Mouse (Mus musculus) limb, embryonic 13.5 days (tissue): ENCODE data around the gene Lef1. TPM values are rescaled to one million over a fixed set of nuclear protein-coding genes. Genes with fewer than 3 reads are reported as not detected.

Experiments used
- ATAC-seq: fragments of 200-750 bp; cut with Nextera tagmentation; 2 replicates; pipeline ENCODE4 v1.8.0; 2017; ENCODE audit warnings: low read depth, moderate number of reproducible peaks, moderate TSS enrichment; ENCODE audit not compliant: low FRiP score
- H3K27ac ChIP-seq: fragments of 300-500 bp; sonication (generic); 2 replicates; pipeline ENCODE4 v1.5.1; 2015; ENCODE audit warnings: inconsistent platforms, mild to moderate bottlenecking, moderate library complexity
- H3K27me3 ChIP-seq: fragments of 300-500 bp; sonication (generic); 2 replicates; pipeline ENCODE4 v1.6.1; 2015; ENCODE audit warnings: mild to moderate bottlenecking, inconsistent platforms
- H3K36me3 ChIP-seq: fragments of 300-500 bp; sonication (generic); 2 replicates; pipeline ENCODE4 v1.6.1; 2015; ENCODE audit warnings: inconsistent platforms, mild to moderate bottlenecking, moderate library complexity
- H3K4me1 ChIP-seq: fragments of 300-500 bp; sonication (generic); 2 replicates; pipeline ENCODE4 v1.6.1; 2015; ENCODE audit warnings: inconsistent platforms
- H3K4me2 ChIP-seq: fragments of 300-500 bp; sonication (generic); replicated peaks from 2 replicates; pipeline ENCODE4 v1.6.1; 2015; ENCODE audit warnings: inconsistent platforms, mild to moderate bottlenecking, moderate library complexity
- H3K4me3 ChIP-seq: fragments of 300-500 bp; sonication (generic); 2 replicates; pipeline ENCODE4 v1.5.1; 2015; ENCODE audit warnings: moderate library complexity, mild to moderate bottlenecking, inconsistent platforms
- H3K9ac ChIP-seq: fragments of 300-500 bp; sonication (generic); 2 replicates; pipeline ENCODE4 v1.6.1; 2015; ENCODE audit warnings: mild to moderate bottlenecking, inconsistent platforms
- H3K9me3 ChIP-seq: fragments of 300-500 bp; sonication (generic); 2 replicates; pipeline ENCODE4 v1.6.1; 2016; ENCODE audit warnings: inconsistent platforms
- WGBS: fragments of 180-500 bp; shearing (Covaris S2); methylation state at CpG from one replicate; pipeline ENCODE4 v1.1.7; 2015; 5-methylcytosine and 5-hydroxymethylcytosine counted together
- polyA plus RNA-seq: library from polyadenylated mRNA; unstranded; fragments of >200 nt; fragmentation: Nextera tagmentation; extraction: Ambion mirVana; gene quantifications from 2 replicates; pipeline ENCODE4 v1.2.1, GENCODE M21; 2015

The Lef1 gene
- polyA plus RNA-seq, 1 experiment from 2014 or later: 52.0 TPM

DNA sequence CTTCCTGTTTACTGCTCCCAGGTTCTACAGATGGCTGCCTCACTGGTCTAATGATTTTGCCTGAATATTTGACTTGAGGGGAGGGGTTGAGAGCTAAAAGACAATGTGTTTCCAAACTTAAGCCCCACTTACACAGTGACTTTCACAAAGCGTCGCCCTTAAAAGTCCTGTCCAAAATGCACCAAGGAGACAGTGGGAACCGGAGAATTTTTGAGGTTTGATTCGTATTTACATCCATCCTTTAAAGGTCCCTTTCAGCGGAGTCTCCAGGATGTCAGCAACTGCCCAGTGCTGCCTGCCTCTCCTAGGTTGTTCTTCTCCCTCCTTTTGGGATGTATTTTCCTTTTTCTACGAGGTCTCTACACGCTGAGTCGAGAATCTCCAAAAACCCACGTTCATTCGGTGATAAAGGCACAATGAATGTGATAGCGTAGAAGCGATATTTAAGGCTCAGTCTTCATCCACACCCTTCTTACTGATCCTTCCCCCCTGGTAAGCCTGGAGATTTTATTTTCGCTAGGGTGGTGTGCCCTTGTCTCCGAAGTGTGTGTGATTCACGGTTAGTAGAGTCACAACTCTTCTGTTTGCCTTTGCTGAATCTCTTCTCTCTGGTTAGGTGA is 1.1 kb upstream of the Lef1 start:
- Histone ChIP-seq H3K27me3 (peaks cover 53% of the 10 kb centered on the region), H3K9me3 (no peaks in the 10 kb centered on the region), H3K27ac (no peak overlapping the region), H3K36me3 (no peaks in the 10 kb centered on the region), H3K9ac (peak overlapping the region; percentile 14), H3K4me1 (peaks cover 57% of the 10 kb centered on the region), H3K4me3 (peak overlapping the region; percentile 70), H3K4me2 (peak overlapping the region; percentile 95)
- ATAC-seq: no peak
- WGBS: 1% methylated on average over 15 of the region's 15 CpGs

DNA sequence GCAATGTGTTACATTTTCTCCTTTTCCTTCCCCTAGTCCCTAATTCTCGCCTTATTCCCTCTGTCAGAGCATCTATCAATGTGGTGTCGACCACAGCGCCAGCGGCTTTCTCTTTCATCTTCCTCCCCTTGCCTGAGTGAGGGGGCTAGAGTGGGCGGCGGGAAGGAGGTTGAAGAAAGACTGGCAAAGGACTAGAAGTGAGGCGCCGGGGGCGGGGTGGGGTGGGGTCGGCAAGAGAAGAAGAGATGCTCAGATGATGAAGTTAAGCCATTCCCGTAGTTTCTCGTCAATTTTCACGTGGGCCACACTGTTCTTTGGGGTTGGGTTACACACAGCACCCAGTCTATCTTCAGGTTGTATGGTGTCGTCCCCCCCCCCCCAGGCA is 593 bp upstream of the Lef1 start:
- under 1% methylated on average over 13 of the region's 14 CpGs for WGBS

DNA sequence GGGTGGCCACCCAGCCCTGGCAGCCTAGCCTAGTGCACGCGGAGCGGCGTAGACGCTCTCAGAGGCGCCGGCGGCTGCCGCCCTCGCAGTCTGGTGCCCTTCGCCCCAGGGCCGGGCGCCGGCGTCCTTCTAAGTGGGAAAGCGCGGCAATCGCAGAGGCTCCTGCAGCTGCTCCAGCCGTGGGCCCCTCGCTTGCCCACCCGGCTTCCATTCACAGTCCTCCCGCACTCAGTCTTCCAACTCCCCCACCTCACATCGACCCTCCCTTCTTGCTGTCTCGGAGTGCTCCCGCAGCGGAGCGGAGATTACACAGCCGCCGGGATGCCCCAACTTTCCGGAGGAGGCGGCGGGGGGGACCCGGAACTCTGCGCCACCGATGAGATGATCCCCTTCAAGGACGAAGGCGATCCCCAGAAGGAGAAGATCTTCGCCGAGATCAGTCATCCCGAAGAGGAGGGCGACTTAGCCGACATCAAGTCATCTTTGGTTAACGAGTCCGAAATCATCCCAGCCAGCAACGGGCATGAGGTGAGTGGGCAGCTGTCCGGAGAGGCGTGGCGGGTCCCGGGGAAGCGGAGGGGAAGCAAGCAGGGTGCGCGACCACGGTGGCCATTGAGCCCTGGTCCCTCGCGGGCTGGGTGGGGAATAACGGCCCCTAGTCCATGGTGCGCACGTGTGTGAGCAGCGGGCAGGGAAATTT is 1.0 kb downstream of the Lef1 start:
- H3K9ac ChIP-seq: peak overlapping the region; percentile 90
- H3K36me3 ChIP-seq: peaks cover 6% of the 10 kb centered on the region; the same call in 1 of the 2 replicates
- peak overlapping the region; percentile 70 for H3K4me3 ChIP-seq
- ATAC-seq: 0 out of 2 replicates have a peak, but pooled peaks have one; percentile 10
- H3K4me2 ChIP-seq: peak overlapping the region; percentile 95
- under 1% methylated on average over 59 of the region's 59 CpGs for WGBS
- H3K9me3 ChIP-seq: no peaks in the 10 kb centered on the region
- H3K27me3 ChIP-seq: peaks cover 37% of the 10 kb centered on the region
- peaks cover 50% of the 10 kb centered on the region for H3K4me1 ChIP-seq
- H3K27ac ChIP-seq: peak overlapping the region; percentile 77

More for the DNA sequence above, 593 bp upstream of the Lef1 start:
- no peaks in the 10 kb centered on the region for H3K36me3 ChIP-seq
- peaks cover 57% of the 10 kb centered on the region for H3K4me1 ChIP-seq
- H3K27ac ChIP-seq: no peak overlapping the region
- ATAC-seq: no peak
- peaks cover 52% of the 10 kb centered on the region for H3K27me3 ChIP-seq
- peak overlapping the region; percentile 14 for H3K9ac ChIP-seq
- H3K4me3 ChIP-seq: peak overlapping the region; percentile 70
- H3K4me2 ChIP-seq: peak overlapping the region; percentile 95
- H3K9me3 ChIP-seq: no peaks in the 10 kb centered on the region

DNA sequence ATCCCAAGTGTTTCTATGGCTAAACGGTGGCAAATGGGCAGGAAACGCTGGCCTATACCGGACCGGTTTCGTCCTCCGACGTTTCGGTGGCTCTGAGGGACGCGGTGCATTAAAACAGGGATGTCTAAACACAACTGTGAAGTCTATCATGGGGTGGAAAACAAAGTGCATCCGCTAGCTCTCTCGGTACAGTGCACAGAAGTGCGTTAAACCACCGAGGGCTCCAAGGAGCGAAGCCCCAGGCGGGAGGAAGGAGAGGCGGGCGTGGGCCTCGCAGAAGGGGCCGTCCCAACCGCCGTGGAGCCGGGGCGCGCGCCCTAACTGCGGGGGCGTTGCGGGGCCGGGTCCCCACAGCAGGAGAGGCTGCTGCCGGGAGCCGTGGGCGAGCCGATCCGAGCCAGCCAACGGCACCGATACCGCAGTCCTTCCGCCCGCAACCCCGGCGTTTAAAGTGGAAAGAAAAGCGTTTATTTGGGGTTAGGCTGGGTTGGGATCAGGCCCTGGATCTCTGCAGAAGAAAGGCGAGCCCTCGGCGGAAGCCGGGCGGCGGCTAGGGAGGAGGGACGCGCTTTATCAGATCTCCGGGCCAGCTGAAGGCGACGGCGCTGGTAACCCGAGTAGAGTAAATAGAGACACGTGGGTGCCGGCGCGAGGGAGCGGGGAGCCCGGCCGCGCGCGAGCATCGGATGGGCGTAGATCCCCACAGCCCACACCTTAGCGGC is 1.7 kb downstream of the Lef1 start:
- peaks cover 30% of the 10 kb centered on the region for H3K27me3 ChIP-seq
- peaks cover 8% of the 10 kb centered on the region; the same call in 1 of the 2 replicates for H3K36me3 ChIP-seq
- ATAC-seq: peak; percentile 60
- H3K9ac ChIP-seq: peak overlapping the region; percentile 90
- peak overlapping the region; percentile 77; the same call in 1 of the 2 replicates for H3K27ac ChIP-seq
- under 1% methylated on average over 67 of the region's 69 CpGs for WGBS
- peak overlapping the region; percentile 70 for H3K4me3 ChIP-seq
- peak overlapping the region; percentile 95 for H3K4me2 ChIP-seq
- no peaks in the 10 kb centered on the region for H3K9me3 ChIP-seq
- peaks cover 45% of the 10 kb centered on the region for H3K4me1 ChIP-seq

DNA sequence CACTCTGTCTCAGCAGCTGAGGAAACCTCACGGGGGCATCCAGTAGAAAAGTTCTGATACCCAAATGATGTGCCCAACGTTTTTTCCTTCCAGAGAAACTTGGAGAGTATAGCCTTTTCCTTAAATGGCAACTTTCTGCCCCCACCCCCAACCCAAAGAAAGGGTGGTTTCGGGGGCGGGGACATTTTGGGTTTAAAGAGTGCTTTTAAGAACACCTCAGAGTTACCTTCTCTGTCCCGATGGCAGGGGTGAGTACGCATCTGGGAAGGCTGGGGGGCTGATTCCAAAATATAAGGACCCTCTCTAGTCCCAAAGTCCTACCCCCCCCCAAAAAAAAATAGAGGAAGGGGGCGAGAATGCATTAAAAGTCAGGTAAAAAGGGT is 2.3 kb downstream of the Lef1 start:
- Histone ChIP-seq H3K4me2 (peak overlapping the region; percentile 95), H3K27ac (no peak overlapping the region)
- under 1% methylated on average over 7 of the region's 7 CpGs for WGBS

DNA sequence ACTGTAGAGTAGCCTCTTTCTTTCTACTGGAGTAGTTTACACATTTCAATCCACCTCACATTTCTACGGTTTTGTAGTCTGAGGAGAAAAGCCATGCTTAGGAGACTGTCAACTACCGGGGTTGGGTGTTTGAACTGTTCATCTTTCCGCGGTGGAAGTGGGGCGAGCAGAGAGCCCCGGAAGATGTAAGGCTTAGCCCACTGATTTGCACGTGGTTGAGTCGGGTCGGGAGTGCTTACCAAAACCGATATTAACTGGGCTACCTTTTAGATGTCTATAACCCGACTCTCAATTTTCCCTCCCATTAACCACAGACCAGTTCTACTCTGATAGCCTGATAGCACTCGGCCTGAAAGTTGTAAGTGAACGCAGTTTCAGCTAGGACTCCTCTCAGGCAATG is 2.8 kb downstream of the Lef1 start:
- H3K9ac ChIP-seq: peak overlapping the region; percentile 90
- H3K4me1 ChIP-seq: peaks cover 46% of the 10 kb centered on the region
- peak overlapping the region; percentile 95 for H3K4me2 ChIP-seq
- H3K36me3 ChIP-seq: peaks cover 8% of the 10 kb centered on the region
- H3K9me3 ChIP-seq: no peaks in the 10 kb centered on the region
- WGBS: 4% methylated on average over 13 of the region's 13 CpGs
- H3K27ac ChIP-seq: no peak overlapping the region
- ATAC-seq: no peak
- H3K4me3 ChIP-seq: peak overlapping the region; percentile 70
- peaks cover 21% of the 10 kb centered on the region for H3K27me3 ChIP-seq

More for the DNA sequence above, 2.3 kb downstream of the Lef1 start:
- no peaks in the 10 kb centered on the region for H3K9me3 ChIP-seq
- peak overlapping the region; percentile 70 for H3K4me3 ChIP-seq
- H3K36me3 ChIP-seq: peaks cover 8% of the 10 kb centered on the region
- H3K27me3 ChIP-seq: peaks cover 25% of the 10 kb centered on the region
- no peak for ATAC-seq
- H3K9ac ChIP-seq: peak overlapping the region; percentile 90
- H3K4me1 ChIP-seq: peaks cover 45% of the 10 kb centered on the region

DNA sequence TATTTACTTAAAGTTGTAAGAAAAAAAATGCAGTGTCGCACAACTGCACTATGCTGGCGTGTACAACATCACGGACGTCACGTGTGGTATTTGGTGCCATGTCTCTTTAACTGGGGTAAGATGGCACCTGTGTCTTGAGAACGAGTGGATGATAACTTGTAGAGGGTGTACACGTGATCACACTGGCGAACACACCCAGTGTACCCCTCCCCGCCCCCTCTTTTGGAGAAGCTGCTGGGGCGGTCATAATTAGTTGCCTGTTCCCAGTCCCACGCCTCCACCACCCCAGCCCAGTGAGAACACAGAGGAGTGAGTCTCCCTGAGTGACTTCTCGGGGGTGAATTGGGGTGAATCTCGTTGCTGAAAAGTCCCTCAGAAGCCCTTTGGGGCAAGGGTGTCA is 5.8 kb downstream of the Lef1 start:
- Histone ChIP-seq H3K4me3 (no peak overlapping the region), H3K9ac (no peak overlapping the region), H3K36me3 (peaks cover 15% of the 10 kb centered on the region), H3K4me2 (no peak overlapping the region; the same call in 1 of the 2 replicates), H3K9me3 (no peaks in the 10 kb centered on the region), H3K27ac (no peak overlapping the region), H3K4me1 (peaks cover 42% of the 10 kb centered on the region), H3K27me3 (0 out of 2 replicates have a peak, but pooled peaks cover 2% of the 10 kb centered on the region)
- 76% methylated on average over 13 of the region's 13 CpGs for WGBS
- ATAC-seq: no peak

DNA sequence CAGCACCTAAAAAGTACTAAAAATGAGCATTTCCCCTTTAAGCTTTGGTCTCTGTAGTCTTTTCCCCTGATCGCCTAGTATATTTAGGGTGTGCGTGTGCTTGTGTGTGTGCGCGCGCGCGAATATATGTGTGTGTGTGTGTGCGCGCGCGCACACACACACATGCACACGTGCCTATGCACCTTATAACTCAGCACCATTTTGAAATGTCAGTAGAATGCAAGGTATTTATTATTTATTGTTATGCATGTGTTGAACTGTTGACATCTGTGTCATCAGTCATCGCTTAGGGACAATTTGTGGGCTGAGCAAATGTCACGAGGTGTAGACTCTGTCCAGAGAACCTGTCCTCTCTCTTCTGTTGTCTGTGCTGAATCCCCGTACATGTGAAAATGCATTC is 7.1 kb downstream of the Lef1 start:
- H3K27ac ChIP-seq: no peak overlapping the region
- no peaks in the 10 kb centered on the region for H3K9me3 ChIP-seq
- ATAC-seq: no peak
- peaks cover 41% of the 10 kb centered on the region for H3K4me1 ChIP-seq
- H3K9ac ChIP-seq: no peak overlapping the region
- H3K27me3 ChIP-seq: 0 out of 2 replicates have a peak, but pooled peaks cover 2% of the 10 kb centered on the region
- 79% methylated on average over 15 of the region's 15 CpGs for WGBS
- H3K36me3 ChIP-seq: peaks cover 26% of the 10 kb centered on the region
- H3K4me3 ChIP-seq: no peak overlapping the region
- 0 out of 2 replicates have a peak overlapping the region, but pooled peaks have one; percentile 4 for H3K4me2 ChIP-seq

DNA sequence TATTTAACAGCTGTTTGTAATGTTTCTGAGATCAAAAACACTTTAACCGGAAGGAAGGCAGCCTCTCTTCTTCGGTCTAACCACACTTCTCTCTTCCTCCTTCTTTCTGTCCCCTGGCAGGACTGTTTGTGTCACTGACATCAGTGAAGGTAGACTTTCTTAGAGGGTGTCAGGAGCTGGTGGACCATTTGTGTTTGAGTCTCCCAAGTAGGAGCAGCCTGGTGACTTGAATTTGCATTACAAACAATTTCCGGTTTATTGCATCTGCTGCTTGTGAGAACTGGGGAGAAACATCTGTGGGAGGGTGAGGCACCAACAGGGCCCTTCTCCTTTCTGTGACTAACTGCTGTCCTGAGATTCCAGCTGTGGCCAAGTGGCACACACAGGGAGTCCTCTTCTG is 7.6 kb downstream of the Lef1 start:
- H3K9me3 ChIP-seq: no peaks in the 10 kb centered on the region
- peaks cover 30% of the 10 kb centered on the region for H3K36me3 ChIP-seq
- 0 out of 2 replicates have a peak overlapping the region, but pooled peaks have one; percentile 4 for H3K4me2 ChIP-seq
- no peak for ATAC-seq
- H3K27me3 ChIP-seq: 0 out of 2 replicates have a peak, but pooled peaks cover 2% of the 10 kb centered on the region
- H3K4me1 ChIP-seq: peaks cover 36% of the 10 kb centered on the region
- WGBS: 30% methylated on average over 3 of the region's 3 CpGs
- H3K27ac ChIP-seq: no peak overlapping the region
- no peak overlapping the region for H3K9ac ChIP-seq
- no peak overlapping the region for H3K4me3 ChIP-seq

DNA sequence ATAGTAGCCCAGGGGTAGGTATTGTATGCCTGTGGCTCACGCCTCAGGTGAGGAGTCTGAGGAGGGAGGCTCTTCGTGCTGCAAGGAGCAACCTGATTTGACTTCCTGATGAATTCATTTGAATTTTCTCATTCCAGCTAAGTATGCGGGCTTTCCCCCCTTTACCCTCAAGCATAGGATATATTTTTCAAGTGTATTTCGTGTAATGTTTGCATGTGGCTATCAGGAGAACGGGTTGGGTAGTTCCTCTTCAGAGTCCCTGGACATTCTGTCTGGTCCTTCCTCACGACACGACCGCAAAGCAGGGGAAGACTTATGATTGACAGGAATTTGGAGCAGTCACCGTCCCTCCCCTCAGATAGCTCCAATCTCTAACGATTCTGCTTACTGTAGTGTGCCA is 9.2 kb downstream of the Lef1 start:
- Histone ChIP-seq H3K9ac (no peak overlapping the region), H3K4me3 (no peak overlapping the region), H3K9me3 (no peaks in the 10 kb centered on the region), H3K27ac (no peak overlapping the region), H3K4me2 (no peak overlapping the region), H3K4me1 (peaks cover 25% of the 10 kb centered on the region), H3K27me3 (no peaks in the 10 kb centered on the region), H3K36me3 (peaks cover 38% of the 10 kb centered on the region)
- ATAC-seq: no peak
- WGBS: 83% methylated on average over 10 of the region's 10 CpGs

DNA sequence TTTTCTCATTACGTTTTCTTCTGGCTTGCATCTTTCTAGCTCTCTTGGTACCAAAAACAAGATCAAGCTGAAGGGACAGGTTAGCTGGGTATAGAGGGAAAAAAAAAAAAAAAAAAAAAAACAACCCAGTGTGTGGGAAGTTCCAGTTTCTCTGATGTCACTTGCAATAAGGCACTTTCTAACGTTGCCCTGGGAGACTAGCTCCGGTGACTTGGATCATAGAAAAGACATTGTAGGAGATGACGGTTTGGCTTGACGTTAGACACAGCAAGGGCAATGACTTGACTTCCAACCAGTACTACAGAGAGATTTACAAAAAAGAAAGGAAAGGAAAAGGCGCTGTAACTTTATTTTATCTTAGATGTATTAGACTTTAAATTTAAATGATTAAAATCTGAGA is 13.2 kb downstream of the Lef1 start:
- peaks cover 46% of the 10 kb centered on the region for H3K36me3 ChIP-seq
- ATAC-seq: no peak
- no peak overlapping the region for H3K4me2 ChIP-seq

DNA sequence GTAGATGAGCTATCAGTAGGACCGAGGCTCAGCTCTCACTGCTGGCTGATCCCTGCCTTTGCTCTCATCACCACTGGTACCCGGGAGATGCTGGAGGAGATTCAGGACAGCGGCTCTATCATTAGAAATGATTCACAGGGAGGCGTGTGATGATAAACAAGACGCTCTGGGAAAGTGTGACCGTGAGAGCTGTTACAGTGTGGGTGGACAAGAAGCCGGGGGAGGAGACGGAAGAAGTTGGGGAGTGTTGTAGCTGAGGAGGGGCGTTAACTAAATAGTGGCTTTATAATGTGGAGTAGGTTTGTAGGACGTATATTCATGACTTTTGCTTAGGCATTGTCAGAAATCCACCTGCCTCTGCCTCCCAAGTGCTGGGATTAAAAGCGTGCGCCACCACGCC is 15.6 kb downstream of the Lef1 start:
- WGBS: 96% methylated on average over 13 of the region's 13 CpGs
- no peak for ATAC-seq
- Histone ChIP-seq H3K4me1 (no peaks in the 10 kb centered on the region), H3K27ac (no peak overlapping the region), H3K4me3 (no peak overlapping the region), H3K9ac (no peak overlapping the region), H3K9me3 (no peaks in the 10 kb centered on the region), H3K4me2 (no peak overlapping the region), H3K27me3 (no peaks in the 10 kb centered on the region), H3K36me3 (peaks cover 39% of the 10 kb centered on the region)

More for the DNA sequence above, 13.2 kb downstream of the Lef1 start:
- H3K27me3 ChIP-seq: no peaks in the 10 kb centered on the region
- H3K4me1 ChIP-seq: peaks cover 5% of the 10 kb centered on the region
- WGBS: 86% methylated on average over 6 of the region's 6 CpGs
- no peak overlapping the region for H3K4me3 ChIP-seq
- no peak overlapping the region for H3K27ac ChIP-seq
- no peak overlapping the region for H3K9ac ChIP-seq
- H3K9me3 ChIP-seq: no peaks in the 10 kb centered on the region
